Mouse (Mus musculus) lung, embryonic 15.5 days (tissue): ENCODE data around the gene 2410137M14Rik. TPM values are rescaled to one million over a fixed set of nuclear protein-coding genes. Genes with fewer than 3 reads are reported as not detected.

Experiments used
- ATAC-seq: fragments of 200-750 bp; cut with Nextera tagmentation; 2 replicates; pipeline ENCODE4 v1.8.0; 2017; ENCODE audit warnings: moderate number of reproducible peaks, borderline replicate concordance; ENCODE audit not compliant: low FRiP score, low TSS enrichment; ENCODE audit errors: extremely low read depth
- H3K27ac ChIP-seq: fragments of 300-500 bp; sonication (generic); 2 replicates; pipeline ENCODE4 v1.5.1; 2015; ENCODE audit warnings: moderate library complexity, mild to moderate bottlenecking, inconsistent platforms
- H3K27me3 ChIP-seq: fragments of 300-500 bp; sonication (generic); 2 replicates; pipeline ENCODE4 v1.6.1; 2015; ENCODE audit warnings: inconsistent platforms
- H3K36me3 ChIP-seq: fragments of 300-500 bp; sonication (generic); 2 replicates; pipeline ENCODE4 v1.6.1; 2015; ENCODE audit warnings: inconsistent platforms
- H3K4me1 ChIP-seq: fragments of 300-500 bp; sonication (generic); 2 replicates; pipeline ENCODE4 v1.6.1; 2015; ENCODE audit warnings: inconsistent platforms
- H3K4me2 ChIP-seq: fragments of 300-500 bp; sonication (generic); 2 replicates; pipeline ENCODE4 v1.6.1; 2015; ENCODE audit warnings: inconsistent platforms, mild to moderate bottlenecking, moderate library complexity
- H3K4me3 ChIP-seq: fragments of 300-500 bp; sonication (generic); 2 replicates; pipeline ENCODE4 v1.5.1; 2015; ENCODE audit warnings: mild to moderate bottlenecking, inconsistent platforms
- H3K9ac ChIP-seq: fragments of 300-500 bp; sonication (generic); 2 replicates; pipeline ENCODE4 v1.6.1; 2015; ENCODE audit warnings: inconsistent platforms
- H3K9me3 ChIP-seq: fragments of 300-500 bp; sonication (generic); 2 replicates; pipeline ENCODE4 v1.6.1; 2016; ENCODE audit warnings: inconsistent platforms
- WGBS: fragments of 180-500 bp; shearing (Covaris S2); methylation state at CpG from one replicate; pipeline ENCODE4 v1.1.7; 2015; 5-methylcytosine and 5-hydroxymethylcytosine counted together
- polyA plus RNA-seq: library from polyadenylated mRNA; unstranded; fragments of >200 nt; fragmentation: Nextera tagmentation; extraction: Ambion mirVana; gene quantifications from 2 replicates; pipeline ENCODE4 v1.2.1, GENCODE M21; 2015

Gene 2410137M14Rik
- polyA plus RNA-seq, 1 experiment from 2014 or later: not detected

GRCm38 (mm10) chr17:36961125-36961524, 19.9 kb downstream of the 2410137M14Rik start:
- no peak for ATAC-seq

GRCm38 (mm10) chr17:36958884-36959283, 22.2 kb downstream of the 2410137M14Rik start:
- peak overlapping the region; percentile 56 for H3K9ac ChIP-seq
- H3K4me2 ChIP-seq: peak overlapping the region; percentile 76
- H3K27me3 ChIP-seq: no peaks in the 10 kb centered on the region
- WGBS: 7% methylated on average over 12 of the region's 12 CpGs
- H3K36me3 ChIP-seq: peaks cover 18% of the 10 kb centered on the region; the same call in 1 of the 2 replicates
- peak overlapping the region; percentile 68 for H3K4me3 ChIP-seq
- H3K4me1 ChIP-seq: peaks cover 12% of the 10 kb centered on the region
- H3K27ac ChIP-seq: peak overlapping the region; percentile 49
- H3K9me3 ChIP-seq: no peaks in the 10 kb centered on the region
- no peak for ATAC-seq

More at GRCm38 (mm10) chr17:36961125-36961524, 19.9 kb downstream of the 2410137M14Rik start:
- Histone ChIP-seq H3K36me3 (peaks cover 4% of the 10 kb centered on the region; the same call in 1 of the 2 replicates), H3K4me1 (peaks cover 12% of the 10 kb centered on the region), H3K4me3 (no peak overlapping the region), H3K27ac (no peak overlapping the region), H3K9me3 (no peaks in the 10 kb centered on the region), H3K27me3 (no peaks in the 10 kb centered on the region), H3K4me2 (no peak overlapping the region), H3K9ac (no peak overlapping the region)
- WGBS: 36% methylated on average over 1 of the region's 1 CpGs

- Histone ChIP-seq H3K9ac (peak within 1 kb of the TSS; percentile 75), H3K9me3 (no peaks in the 10 kb centered on the region), H3K27me3 (no peaks in the 10 kb centered on the region), H3K4me2 (peak within 1 kb of the TSS; percentile 76), H3K27ac (peak within 1 kb of the TSS; percentile 79), H3K36me3 (peaks cover 22% of the 10 kb centered on the region; the same call in 1 of the 2 replicates), H3K4me3 (peak within 1 kb of the TSS; percentile 68), H3K4me1 (peaks cover 12% of the 10 kb centered on the region)
- under 1% methylated on average over 46 of the region's 46 CpGs for WGBS
- peak; percentile 96 for ATAC-seq
Observed at GRCm38 (mm10) chr17:36957999-36958743, 22.9 kb downstream of the 2410137M14Rik start, which contains the start of the genes Znrd1 and Znrd1as. Gene Znrd1, minus strand, starts transcription at chr17:36958559. Gene Znrd1as, plus strand, starts transcription at chr17:36958592.

GRCm38 (mm10) chr17:36953062-36953461, 28.0 kb downstream of the 2410137M14Rik start:
- Histone ChIP-seq H3K36me3 (peaks cover 34% of the 10 kb centered on the region), H3K4me1 (peaks cover 16% of the 10 kb centered on the region), H3K4me2 (no peak overlapping the region), H3K27ac (no peak overlapping the region), H3K27me3 (no peaks in the 10 kb centered on the region), H3K4me3 (no peak overlapping the region), H3K9ac (no peak overlapping the region), H3K9me3 (no peaks in the 10 kb centered on the region)
- no peak for ATAC-seq
- 84% methylated on average over 1 of the region's 1 CpGs for WGBS

GRCm38 (mm10) chr17:36952631-36953030, 28.4 kb downstream of the 2410137M14Rik start:
- H3K9me3 ChIP-seq: no peaks in the 10 kb centered on the region
- H3K36me3 ChIP-seq: peaks cover 34% of the 10 kb centered on the region
- H3K27me3 ChIP-seq: no peaks in the 10 kb centered on the region
- ATAC-seq: no peak
- no peak overlapping the region for H3K4me3 ChIP-seq
- H3K27ac ChIP-seq: no peak overlapping the region
- 87% methylated on average over 2 of the region's 2 CpGs for WGBS
- no peak overlapping the region for H3K9ac ChIP-seq
- H3K4me1 ChIP-seq: peaks cover 15% of the 10 kb centered on the region
- no peak overlapping the region for H3K4me2 ChIP-seq

DNA sequence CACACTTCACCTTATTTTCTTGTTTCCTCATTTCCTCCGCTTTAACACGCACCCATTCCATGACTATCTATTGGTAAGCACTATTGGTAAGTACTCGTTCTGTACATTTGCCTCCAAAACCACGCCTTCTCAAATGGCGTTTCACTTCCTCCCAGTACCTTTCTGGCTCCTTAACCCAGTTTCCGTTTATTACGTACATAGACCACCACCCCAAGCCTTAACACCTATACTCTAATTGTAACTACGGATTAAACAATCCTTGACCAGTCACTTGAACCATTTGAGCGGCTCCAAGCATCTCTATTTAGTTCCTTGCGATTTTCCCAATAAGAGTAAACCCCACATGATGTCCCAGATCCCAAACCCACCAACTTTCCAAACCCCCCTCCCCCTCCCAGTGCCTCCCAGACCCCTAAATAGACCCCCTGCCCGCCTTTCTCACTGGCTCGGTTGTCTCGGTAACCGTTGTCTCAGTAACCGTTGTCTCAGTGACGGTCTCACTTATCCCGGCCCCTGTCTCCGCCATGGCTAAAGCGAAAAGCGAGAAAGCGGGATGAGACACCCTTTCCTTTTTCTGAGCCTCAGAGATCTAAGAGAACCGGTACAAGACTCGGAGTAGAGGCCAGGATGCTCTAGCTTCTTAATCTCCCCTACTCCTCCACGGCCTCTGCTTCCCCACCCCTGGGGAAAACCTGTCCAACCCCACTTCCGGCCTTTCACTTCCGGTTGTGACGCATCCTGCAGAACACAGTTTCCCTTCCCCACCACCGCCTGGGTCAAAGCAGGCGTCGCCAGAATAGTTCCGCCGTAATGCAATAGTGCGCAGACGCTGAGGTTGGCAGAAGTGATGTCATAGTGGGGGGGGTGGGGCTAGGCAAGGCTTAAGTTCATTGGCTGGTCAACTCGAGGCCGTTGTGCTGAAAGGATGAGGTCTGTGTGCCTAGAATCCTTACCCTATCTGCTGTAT, 29.8 kb downstream of the 2410137M14Rik start, which contains the start of gene Ppp1r11:
Ppp1r11 (minus strand) TSS at position 761 of the 967 bp plus-strand sequence.
- Histone ChIP-seq H3K27ac (0 out of 2 replicates have a peak within 1 kb of the TSS, but pooled peaks have one; percentile 2), H3K27me3 (peaks cover 6% of the 10 kb centered on the region), H3K4me1 (peaks cover 15% of the 10 kb centered on the region)

DNA sequence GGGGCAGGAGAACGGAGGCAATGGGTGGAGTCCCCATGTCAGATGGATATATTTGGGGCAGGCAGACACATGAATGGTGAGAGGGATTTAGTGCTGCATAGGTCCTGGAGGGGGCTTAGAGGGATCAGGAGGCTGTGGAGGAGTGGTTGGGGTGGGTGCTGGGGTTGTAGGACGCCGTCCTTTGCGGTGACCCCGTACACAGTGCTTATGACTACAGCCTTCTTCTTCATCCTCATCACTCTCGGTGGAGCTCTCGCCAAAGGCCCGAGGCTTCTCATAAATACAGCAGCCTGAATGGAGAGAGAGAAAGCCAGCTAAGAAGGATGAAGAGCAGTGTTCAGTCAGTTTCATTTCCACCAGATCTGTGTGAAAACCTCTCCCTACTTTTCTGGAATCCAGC, 31.8 kb downstream of the 2410137M14Rik start:
- no peak for ATAC-seq
- H3K4me2 ChIP-seq: no peak overlapping the region
- no peak overlapping the region for H3K9ac ChIP-seq
- no peak overlapping the region for H3K4me3 ChIP-seq
- no peaks in the 10 kb centered on the region for H3K9me3 ChIP-seq
- 90% methylated on average over 8 of the region's 8 CpGs for WGBS
- H3K27me3 ChIP-seq: peaks cover 26% of the 10 kb centered on the region
- H3K36me3 ChIP-seq: peaks cover 19% of the 10 kb centered on the region
- H3K27ac ChIP-seq: no peak overlapping the region
- H3K4me1 ChIP-seq: peaks cover 15% of the 10 kb centered on the region

More for the DNA sequence above, 29.8 kb downstream of the 2410137M14Rik start, which contains the start of gene Ppp1r11:
- H3K4me3 ChIP-seq: peak within 1 kb of the TSS; percentile 56
- peak within 1 kb of the TSS; percentile 69 for H3K4me2 ChIP-seq
- peak; percentile 98 for ATAC-seq
- H3K9ac ChIP-seq: peak within 1 kb of the TSS; percentile 46
- peaks cover 31% of the 10 kb centered on the region for H3K36me3 ChIP-seq
- WGBS: 2% methylated on average over 36 of the region's 36 CpGs
- no peaks in the 10 kb centered on the region for H3K9me3 ChIP-seq

- Histone ChIP-seq H3K27me3 (peaks cover 35% of the 10 kb centered on the region), H3K9me3 (no peaks in the 10 kb centered on the region), H3K36me3 (peaks cover 14% of the 10 kb centered on the region), H3K4me3 (no peak overlapping the region), H3K4me2 (no peak overlapping the region), H3K9ac (no peak overlapping the region), H3K27ac (no peak overlapping the region), H3K4me1 (peaks cover 17% of the 10 kb centered on the region)
- 84% methylated on average over 1 of the region's 1 CpGs for WGBS
- ATAC-seq: no peak
Observed at GRCm38 (mm10) chr17:36948286-36948685, 32.8 kb downstream of the 2410137M14Rik start.

DNA sequence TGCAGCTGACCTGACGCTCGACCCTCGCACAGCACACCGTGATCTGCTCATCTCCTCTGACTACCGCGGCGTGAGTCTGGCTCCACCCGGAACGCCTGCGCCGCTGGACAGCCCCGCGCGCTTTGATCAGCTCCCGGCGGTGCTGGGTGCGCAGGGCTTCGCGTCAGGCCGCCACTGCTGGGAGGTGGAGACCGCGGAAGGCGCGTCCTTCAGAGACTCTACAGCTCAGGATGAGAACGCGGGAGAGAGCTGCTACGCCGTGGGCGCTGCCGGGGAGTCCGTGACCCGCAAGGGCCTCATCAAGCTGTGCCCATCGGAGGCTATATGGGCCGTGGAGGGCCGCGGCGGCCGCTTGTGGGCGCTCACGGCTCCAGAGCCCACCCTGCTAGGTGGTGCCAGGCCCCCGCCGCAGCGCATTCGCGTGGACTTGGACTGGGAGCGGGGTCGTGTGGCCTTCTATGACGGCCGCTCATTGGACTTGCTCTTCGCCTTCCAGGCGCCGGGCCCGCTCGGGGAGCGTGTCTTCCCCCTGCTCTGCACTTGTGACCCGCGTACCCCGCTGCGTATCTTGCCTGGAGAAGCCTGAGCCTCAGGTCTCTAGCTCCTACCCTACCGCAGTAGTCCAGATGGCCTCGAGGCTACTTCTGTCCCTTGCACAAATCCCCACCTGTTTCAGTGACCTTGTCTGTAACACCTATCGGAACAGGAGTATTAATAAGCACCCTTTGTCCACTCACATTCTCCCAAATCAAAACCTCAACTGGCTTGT, 33.8 kb downstream of the 2410137M14Rik start:
- Histone ChIP-seq H3K4me2 (peak overlapping the region; percentile 90), H3K36me3 (peaks cover 12% of the 10 kb centered on the region), H3K27ac (no peak overlapping the region), H3K9ac (peak overlapping the region; percentile 58), H3K27me3 (peaks cover 46% of the 10 kb centered on the region), H3K4me3 (peak overlapping the region; percentile 45), H3K4me1 (peaks cover 27% of the 10 kb centered on the region), H3K9me3 (no peaks in the 10 kb centered on the region)
- WGBS: 1% methylated on average over 61 of the region's 62 CpGs
- peak; percentile 21; the same call in 1 of the 2 replicates for ATAC-seq

GRCm38 (mm10) chr17:36944121-36944775, 36.8 kb downstream of the 2410137M14Rik start:
- H3K9me3 ChIP-seq: no peaks in the 10 kb centered on the region
- H3K4me1 ChIP-seq: peaks cover 17% of the 10 kb centered on the region
- no peak overlapping the region for H3K27ac ChIP-seq
- WGBS: 30% methylated on average over 9 of the region's 9 CpGs
- H3K9ac ChIP-seq: no peak overlapping the region
- no peak overlapping the region; the same call in 1 of the 2 replicates for H3K4me2 ChIP-seq
- H3K27me3 ChIP-seq: peaks cover 59% of the 10 kb centered on the region
- peaks cover 9% of the 10 kb centered on the region for H3K36me3 ChIP-seq
- ATAC-seq: no peak
- H3K4me3 ChIP-seq: no peak overlapping the region
